Mouse (Mus musculus): ENCODE measurements around the gene Acan.

DNA sequence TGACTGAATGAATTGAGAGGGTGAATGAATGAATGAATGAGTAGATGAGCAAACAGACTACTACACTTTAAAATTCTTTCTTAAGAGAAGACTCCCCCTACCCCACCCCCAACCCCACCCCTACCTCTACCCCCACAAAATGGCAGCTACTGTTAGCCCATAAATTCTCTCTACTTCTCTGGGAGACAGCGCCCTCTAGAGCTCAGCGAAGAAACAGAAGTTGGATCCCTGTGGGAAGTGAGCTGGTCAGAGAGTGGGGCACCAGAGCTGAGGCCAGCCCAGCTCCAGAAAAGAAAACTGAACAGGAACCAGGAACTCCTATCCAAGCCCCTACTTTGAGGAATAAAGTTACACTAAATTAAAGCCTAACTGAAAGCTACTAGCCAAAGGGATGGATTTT lies 5.3 kb downstream of the Acan start:
- TF ChIP-seq CTCF (IDR thresholded peaks at IDR 0.05; ENCODE audit: borderline replicate concordance, extremely low read depth, insufficient read depth, insufficient read length) (no peak; the same call in 1 of the 2 replicates), POLR2A (IDR thresholded peaks at IDR 0.05; ENCODE audit: borderline replicate concordance, extremely low read depth, insufficient read depth, insufficient read length, poor library complexity, severe bottlenecking) (no peak)
